Mouse (Mus musculus) cerebellum, postnatal 25 days (tissue): ENCODE measurements around the gene Zfp61.
A peak's percentile ranks its signal among the peaks of the same experiment; 100 is the strongest.
"Not testable (repeated sequence)": the region's sequence is repeated elsewhere in the genome, so short reads cannot be mapped to it uniquely, and the experiment has no call there.

Source experiments
- DNase-seq, 2 experiments: peaks; one replicate each; pipeline ENCODE4 v3.0.0; 2021; ENCODE audit warnings: mixed read lengths in 2 of 2

The Zfp61 gene

GRCm38 (mm10) chr7:24296386-24296785 lies 4.6 kb downstream of the Zfp61 start:
- DNase-seq, result no peak

DNA sequence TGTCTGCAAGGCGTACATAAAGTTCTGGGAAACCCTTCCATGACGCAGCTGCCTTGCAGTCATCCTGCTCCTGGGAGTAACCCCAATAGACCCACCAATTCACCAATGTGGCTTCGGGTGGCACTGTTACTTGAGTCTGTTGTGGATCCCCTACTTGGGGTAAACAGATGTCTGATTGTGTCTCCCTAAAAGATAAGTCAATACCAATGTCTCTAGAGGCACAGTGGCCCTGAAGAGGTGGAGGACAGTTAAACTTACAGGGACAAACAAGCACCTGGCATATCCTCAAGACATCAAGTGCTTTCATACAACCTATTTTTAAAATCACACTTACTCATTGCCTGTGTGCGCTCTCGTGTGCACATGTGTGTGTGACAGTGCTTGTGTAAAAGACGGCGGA lies 5.7 kb downstream of the Zfp61 start:
- no peak for DNase-seq

DNA sequence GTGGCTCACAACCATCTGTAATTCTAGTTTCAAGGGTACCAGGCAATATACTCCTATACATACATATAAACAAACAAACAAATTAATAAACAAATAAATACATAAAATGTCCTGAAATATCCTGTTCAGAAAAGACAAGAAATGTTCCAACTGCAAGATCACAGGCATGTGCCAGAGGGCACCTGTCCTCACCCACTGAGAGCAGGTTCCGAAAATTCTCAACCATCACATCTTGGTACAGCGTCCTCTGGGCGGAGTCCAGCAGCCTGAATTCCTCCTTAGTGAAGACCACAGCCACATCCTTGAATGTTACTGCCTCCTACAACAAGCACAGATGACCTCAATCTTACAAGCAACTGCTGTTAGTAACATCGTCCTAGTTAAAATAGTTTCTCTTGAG lies 6.3 kb downstream of the Zfp61 start:
- DNase-seq, result no peak

DNA sequence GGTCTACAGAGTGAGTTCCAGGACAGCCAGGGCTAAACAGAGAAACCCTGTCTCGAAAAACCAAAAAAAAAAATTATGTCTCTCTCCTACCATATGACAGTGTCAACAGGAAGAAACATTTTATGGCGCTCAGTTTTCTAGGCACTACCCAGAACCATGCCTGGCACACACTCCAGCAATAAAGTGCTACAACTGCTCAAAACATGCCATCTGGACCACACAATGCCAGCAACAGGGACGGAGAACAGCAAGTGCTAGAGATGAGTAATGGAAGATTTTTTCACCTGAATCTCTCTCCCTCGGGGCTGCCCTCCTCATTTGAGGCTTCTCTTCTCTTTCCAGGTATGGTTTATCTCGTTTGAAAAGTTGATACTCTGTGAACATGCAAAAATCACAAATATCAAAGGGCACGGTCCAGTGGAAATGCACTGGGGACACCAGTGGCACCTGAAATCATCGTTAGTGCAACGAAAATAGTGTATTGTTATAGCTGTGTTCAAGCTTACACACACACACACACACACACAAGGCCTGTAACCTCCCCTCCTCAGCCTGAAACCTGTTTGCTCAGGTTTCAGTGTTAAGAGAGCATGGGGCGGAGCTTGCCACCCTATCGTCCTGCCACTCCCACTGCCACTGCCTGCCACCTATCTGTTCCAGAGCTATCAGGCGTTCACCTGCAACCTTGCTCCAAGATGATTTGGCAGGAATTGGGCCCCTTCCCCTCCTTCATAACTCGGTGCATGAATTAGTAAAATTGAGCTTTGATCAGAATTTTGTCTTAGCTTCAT lies 7.8 kb downstream of the Zfp61 start:
- no peak for DNase-seq

DNA sequence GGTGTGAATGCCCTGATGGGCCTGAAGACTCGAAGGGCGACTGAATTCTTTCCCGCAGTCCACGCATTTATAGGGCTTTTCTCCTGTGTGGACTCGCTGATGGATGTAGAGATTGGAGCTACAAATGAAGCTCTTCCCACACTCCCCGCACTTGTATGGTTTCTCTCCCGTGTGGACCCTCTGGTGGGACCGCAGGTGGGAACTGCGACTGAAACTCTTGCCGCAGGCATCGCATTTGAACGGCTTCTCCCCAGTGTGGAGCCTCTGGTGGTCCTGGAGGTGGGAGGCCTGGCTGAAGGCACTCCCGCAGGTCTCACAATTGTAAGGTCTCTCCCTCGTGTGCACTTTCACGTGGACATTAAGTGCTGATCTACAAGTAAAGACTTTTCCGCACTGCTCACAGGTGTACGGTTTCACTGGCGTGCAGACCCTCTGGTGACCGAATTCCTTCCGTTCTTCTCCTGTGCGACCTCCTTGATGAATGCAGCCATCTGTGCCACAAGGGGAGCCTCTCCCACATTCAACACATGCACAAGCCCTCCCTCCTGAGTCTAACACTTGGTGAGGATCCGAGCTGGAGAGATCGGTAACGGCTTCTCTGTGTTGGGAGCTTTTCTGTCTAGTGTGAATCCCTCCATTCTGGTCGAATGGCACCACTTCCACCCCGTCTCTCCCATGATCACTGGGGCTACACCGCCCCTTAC lies 9.5 kb downstream of the Zfp61 start:
- no peak for DNase-seq

GRCm38 (mm10) chr7:24290106-24290693 lies 10.8 kb downstream of the Zfp61 start:
- DNase-seq, result no peak

DNA sequence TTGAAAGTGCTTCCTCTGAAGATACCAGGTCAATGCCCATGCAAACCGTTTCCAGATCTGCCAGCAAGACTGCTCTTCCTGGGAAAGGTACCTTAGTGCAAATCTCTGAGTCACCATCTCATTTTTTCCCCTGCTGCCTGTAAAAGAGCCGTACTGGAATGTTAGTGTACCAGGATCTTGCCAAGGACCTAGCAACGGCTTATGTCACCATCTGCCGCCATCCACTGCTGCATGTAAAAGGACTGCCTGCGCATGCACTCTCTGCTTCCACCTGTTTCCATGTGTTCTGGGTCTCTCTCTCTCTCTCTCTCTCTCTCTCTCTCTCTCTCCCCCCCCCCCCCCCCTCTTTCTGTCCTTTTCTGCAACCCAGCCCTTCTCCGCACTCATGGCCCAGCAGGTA lies 12.5 kb downstream of the Zfp61 start:
- peak in 1 of 2 experiments; percentile 46 for DNase-seq

DNA sequence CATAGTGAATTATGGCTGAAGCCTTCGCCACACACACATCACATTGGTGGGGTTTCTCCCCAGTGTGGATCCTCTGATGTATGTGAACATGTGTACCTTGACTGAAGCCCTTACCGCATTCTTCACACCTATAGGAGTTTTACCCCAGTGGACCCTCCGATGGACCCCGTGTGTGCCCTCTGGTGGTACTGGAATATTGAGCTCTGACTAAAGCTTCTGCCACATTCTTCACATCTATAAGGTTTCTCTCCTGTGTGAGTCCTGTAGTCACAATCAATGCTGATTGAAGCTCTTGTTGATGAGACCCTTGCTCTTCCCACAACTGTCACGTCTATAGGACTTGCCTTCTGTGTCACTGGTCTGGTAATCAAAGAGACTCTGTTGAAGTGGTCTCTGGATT lies 13.4 kb downstream of the Zfp61 start:
- DNase-seq, result no peak

DNA sequence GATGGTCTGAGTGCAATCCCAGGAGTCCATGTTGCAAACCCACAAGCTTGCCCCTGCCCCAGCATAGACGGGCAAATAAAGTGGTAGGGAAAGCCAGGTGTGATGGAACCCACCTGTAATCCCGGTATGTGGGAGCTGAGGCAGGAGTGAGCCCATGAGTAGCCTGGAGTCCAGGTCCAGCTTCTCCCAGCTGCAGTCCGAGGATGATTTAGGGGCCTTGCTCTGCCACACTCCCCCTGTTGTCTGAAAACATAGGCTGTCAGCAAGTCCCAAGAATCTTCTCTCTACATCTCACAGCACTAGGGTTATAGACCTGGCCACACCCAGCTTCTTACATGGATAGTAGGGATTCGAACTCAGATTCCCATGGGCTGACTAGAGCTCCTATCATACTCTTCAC lies 14.1 kb downstream of the Zfp61 start:
- no peak for DNase-seq

- no peak for DNase-seq
Measured at GRCm38 (mm10) chr7:24286090-24286489, 14.9 kb downstream of the Zfp61 start.

GRCm38 (mm10) chr7:24280858-24281145 lies 20.2 kb downstream of the Zfp61 start:
- no peak for DNase-seq

DNA sequence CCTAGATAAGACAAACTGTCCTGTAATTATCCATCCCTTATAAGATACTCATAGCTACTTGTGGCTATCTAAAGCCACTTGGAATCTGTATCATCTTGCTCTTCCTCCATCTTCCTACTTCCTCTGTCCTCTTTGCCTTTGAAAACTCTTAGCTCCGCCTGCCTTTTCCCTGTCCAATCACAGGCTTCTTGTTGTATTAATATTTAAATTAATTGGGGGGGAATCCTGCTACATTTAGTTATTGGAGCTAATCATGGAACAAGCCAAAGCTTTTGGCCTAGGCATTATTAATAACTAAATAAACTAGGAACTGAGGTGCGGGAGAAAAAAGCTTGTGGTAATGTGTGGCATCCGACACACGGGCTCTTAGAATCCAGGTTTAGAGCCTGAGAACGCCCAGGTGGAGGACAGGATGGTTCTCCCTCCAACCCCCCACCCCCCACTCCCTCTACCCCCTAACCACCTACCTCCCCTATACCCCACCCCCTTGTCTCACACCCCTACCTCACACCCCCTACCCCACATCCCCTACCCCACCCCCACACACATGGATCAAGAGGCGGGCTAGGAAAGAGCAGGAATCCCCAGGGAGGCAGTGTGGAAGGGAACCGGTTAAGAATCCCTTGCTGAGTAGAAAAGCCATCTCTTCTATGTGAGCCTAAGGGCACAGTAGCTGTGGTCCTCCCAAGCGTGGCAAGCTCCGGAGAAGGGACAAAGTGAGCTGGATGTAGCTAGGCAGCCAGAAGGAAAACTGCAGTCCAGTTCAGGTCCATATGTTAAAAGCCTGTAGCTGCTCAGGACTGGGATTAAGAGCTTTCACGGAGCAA lies 20.8 kb downstream of the Zfp61 start:
- no peak for DNase-seq

DNA sequence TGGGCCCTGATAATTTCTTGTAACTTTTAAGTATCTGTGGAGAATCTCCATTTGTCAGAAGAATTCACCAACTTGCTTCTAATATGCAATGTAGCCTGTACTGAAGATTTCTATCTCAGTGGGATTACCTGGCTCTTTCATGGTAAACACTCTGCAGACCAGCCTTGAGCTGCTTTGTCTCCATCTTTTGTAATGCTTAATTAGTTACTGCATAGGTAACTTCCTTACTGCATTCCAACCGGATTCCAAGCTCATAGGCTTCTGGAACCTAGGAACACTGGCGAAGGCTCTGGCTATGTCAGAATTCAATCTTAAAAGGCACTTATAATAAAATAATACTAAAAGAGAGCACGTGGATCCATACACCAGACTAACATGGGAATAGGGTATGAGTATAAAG lies 22.3 kb downstream of the Zfp61 start:
- DNase-seq, result not testable (repeated sequence)

DNA sequence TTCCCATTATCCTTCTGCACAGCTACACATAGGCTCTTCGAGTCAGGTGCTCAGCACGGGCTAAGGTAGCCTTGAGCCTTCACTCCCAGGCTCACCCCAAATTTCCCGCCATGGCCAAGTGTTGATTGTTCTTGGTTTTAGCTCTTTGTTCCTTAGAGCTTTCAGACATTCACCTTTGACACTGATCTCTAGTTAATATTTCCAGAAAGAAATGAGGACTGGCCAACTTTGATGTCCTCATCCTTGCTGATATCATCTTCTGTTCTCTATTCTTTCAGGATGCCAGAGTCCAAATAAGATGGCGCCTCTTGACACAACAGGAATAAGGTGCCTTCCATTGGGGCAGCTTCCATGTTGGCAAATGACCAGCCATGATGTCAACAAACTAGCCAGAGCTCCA lies 26.6 kb downstream of the Zfp61 start:
- no peak for DNase-seq

- no peak for DNase-seq
Measured at GRCm38 (mm10) chr7:24271191-24271590, 29.8 kb downstream of the Zfp61 start.

- peak; percentile 82 to 87 for DNase-seq
Measured at GRCm38 (mm10) chr7:24270288-24270672, 30.8 kb downstream of the Zfp61 start, which contains the start of gene Zfp93. TSS of gene Zfp93 (plus strand) at chr7:24270420.

DNA sequence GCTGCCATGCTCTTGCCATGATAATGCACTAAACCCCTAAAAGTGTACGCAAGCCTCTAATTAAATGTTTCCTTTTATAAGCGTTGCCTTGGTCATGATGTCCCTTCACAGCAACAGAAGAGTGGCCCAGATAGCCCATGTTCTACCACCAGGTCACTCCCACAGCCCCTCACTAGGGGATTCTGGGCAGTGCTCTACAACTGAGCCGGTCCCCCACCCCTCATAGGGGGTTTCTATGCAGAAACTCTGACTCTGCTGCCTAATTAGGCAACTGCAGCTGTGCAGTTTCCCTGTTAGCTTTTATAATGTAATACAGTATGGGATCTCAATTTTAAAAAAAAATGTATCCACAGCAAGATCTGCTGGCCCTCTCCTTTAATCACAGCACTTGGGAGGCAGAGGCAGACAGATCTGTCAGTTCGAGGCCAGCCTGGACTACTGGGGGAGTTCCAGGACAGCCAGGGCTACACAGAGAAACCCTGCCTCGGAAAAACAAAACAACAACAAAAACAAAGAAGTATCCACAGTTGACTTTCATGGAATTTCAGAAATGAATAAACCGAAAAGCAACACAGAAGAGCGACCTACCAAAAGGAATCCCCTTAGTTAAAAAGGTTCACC lies 31.3 kb downstream of the Zfp61 start:
- DNase-seq, result no peak

GRCm38 (mm10) chr7:24269256-24269655 lies 31.8 kb downstream of the Zfp61 start:
- DNase-seq, result no peak

DNA sequence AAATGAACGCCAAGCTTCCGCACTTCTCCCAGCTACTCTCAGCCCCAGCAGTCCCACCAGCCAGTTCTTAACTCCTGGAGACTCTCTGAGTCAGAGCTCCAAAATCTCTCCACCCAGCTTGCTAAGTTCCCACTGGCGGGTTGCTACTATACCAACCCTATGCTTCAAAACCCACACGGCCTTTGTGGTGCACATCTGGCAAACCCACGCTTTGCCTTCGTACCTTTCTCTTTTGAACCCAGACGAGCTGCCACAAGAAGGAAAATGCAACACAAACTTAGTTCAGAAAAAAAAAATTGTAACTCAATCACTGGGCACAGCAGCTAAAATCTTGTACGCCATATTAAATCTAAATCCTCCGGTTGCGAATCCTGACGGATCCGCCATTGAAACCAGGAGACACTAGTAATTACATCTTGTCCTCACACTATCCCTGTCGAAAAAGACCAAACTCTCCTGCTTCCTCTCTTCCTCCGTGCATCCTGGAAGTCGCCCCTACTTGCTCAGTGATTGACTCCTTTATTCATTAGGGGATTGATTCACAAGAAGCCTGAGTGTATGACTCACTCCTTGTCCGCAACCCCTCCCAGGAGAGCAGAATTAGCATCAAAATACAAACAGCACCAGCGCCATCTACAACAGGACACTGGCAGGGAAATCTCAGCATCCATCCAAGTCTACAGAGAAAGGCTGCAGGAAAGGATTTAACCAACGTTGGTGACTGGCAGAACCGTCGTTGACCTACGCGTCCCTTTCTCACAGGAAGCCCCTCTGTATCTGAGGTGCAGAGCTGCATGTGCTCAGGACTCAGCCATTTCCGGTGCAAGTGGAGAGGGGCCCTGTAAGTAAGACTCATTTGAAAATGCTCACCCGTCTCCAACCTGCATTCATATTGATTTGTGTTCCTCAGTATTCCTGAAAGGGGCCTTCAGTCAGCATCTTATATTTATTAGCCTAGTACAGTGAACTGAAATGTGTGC lies 32.6 kb downstream of the Zfp61 start:
- DNase-seq, result no peak

- no peak for DNase-seq
Measured at GRCm38 (mm10) chr7:24260000-24260312, 41.1 kb downstream of the Zfp61 start.

- DNase-seq, result no peak
Measured at GRCm38 (mm10) chr7:24259306-24259999, 41.6 kb downstream of the Zfp61 start.
